Mouse (Mus musculus): ENCODE measurements at regions not wholly inside any gene's neighbourhood (a gene's known extent, or its start where the extent isn't known, plus 50 kb on each side); places are given as distances from the start of the nearest gene placed in this dataset.

GRCm38 (mm10) chr10:29640249-29640648, 104.6 kb upstream of the Rspo3 start:
- no peak for DNase-seq (ENCODE audit: low spot score in 2 of 2)

- no peak for DNase-seq (ENCODE audit: low spot score in 2 of 2)
Measured at GRCm38 (mm10) chr10:29635828-29636227, 100.2 kb upstream of the Rspo3 start.

- DNase-seq (ENCODE audit: low spot score in 2 of 2) = no peak
Measured at GRCm38 (mm10) chr10:29595455-29595854, 59.8 kb upstream of the Rspo3 start.

GRCm38 (mm10) chr10:29594969-29595368, 59.3 kb upstream of the Rspo3 start:
- no peak for DNase-seq (ENCODE audit: low spot score in 2 of 2)

- DNase-seq (ENCODE audit: low spot score in 2 of 2) = no peak
Measured at GRCm38 (mm10) chr10:29592906-29593305, 57.2 kb upstream of the Rspo3 start.

- DNase-seq (ENCODE audit: low spot score in 2 of 2) = no peak
Measured at GRCm38 (mm10) chr10:29590187-29590586, 54.5 kb upstream of the Rspo3 start.

- no peak for DNase-seq (ENCODE audit: low spot score in 2 of 2)
Measured at GRCm38 (mm10) chr10:29589739-29590138, 54.1 kb upstream of the Rspo3 start.

All from left cerebral cortex, adult 8-10 months (tissue).